Mouse (Mus musculus): Measurements from ENCODE around the gene Trp53rkb. TPM values are rescaled to one million over a fixed set of nuclear protein-coding genes. Genes with fewer than 3 reads are reported as not detected.
"Not testable (repeated sequence)": the region's sequence is repeated elsewhere in the genome, so short reads cannot be mapped to it uniquely, and the experiment has no call there.

The Trp53rkb gene
- 1 to 10 TPM; 3.9 to 8.1 (median 4.9) TPM for total RNA-seq (2022)

- DNase-seq: no peak
These were observed at the start of gene Trp53rkb for GRCm38 (mm10) chr2:166792355-166792754. Gene Trp53rkb (plus strand): TSS chr2:166792531.

DNA sequence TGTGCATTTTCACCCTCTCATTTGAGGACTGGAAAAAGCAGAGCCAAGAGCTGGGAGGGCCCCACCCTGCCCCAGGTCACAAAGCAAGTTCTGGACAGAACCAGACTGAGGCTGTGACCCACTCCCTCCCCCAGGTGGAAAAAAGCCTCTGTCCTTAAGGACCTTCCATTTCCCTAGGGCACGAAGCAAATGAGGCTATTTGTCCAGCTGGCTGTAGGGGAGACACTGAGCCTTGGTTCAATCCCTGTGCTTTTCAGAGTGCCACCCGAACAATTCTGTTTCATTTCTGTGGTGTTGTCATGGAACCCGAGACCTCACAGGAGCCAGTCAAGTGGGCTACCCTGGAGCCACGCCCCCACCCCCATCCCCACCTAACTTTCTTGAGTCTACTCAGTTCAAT is 48.8 kb upstream of the Trp53rkb start:
- DNase-seq: no peak

GRCm38 (mm10) chr2:166744433-166744832 is 47.9 kb upstream of the Trp53rkb start:
- no peak for DNase-seq

GRCm38 (mm10) chr2:166745849-166746248 is 46.5 kb upstream of the Trp53rkb start:
- no peak for DNase-seq

DNA sequence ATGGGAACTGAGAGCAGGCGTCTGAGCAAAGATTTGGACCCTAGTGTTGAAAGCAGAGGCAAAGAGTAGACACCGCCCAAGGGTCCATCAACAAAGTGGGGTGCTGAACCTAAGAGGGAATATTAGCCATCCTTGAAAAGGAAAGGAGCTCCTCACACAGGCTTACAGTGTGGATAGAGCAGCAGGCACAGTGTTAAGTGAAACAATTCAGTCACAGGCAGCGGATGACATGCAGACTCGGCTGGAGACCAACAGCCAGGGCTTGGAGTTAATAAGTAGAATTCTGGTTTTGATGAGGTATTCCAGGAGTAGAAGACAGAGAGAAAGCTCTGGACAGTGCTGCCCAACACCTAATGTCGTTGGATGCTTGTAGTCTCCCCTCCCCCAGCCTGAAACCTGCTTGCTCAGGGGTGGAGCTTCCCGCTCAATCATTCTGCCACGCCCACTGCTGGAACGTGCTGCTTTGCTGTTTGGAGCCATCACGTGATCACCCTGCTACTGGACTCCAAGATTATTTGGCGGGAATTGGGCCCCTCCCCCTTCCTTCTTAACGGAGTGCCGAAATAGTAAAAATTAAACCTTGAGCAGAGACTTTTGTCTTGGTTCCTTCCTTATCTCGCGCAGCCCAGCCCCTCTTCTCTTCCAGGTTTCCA is 45.9 kb upstream of the Trp53rkb start:
- not testable (repeated sequence) for DNase-seq

DNA sequence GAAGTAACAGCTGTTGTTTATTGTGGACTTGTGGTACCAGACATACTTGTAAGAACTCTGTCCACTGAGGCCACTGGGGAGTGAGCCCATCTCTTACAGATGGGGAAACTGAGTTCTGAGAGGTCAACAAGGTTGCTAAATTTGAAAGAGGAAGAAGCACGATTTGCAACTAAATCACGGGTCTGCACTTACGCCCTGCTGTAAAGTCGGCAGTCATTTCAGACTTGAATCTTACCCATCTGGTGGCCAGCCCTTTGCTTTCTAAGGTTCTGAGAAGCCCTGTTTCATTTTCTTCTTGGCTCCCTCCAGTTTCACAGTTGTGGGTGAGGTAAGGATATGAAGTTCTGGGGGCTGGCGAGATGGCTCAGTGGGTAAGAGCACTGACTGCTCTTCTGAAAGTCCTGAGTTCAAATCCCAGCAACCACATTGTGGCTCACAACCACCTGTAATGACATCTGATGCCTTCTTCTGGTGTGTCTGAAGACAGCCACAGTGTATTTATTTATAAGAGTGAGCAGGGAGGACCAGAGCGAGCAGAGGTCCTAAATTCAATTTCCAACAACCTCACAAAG is 41.6 kb upstream of the Trp53rkb start:
- DNase-seq: no peak

DNA sequence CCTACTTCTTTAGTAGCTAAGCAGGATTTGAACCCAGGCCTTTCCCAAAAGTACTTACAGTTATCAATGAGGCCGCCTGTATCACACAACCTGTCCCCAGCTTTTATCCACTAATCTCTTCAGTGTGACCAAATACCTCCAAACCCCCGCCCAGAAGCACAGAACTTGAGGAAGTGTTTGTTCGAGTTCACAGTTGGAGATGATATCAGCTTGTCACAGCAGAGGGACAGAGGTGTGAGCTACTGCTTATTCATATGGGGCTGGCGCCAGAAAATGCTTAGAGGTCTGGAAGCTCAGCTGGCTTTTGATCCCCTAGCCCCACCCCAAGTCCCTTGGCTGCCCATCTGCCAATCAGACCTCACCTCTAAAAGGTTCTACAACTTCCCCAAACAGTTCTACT is 38.1 kb upstream of the Trp53rkb start:
- no peak for DNase-seq

DNA sequence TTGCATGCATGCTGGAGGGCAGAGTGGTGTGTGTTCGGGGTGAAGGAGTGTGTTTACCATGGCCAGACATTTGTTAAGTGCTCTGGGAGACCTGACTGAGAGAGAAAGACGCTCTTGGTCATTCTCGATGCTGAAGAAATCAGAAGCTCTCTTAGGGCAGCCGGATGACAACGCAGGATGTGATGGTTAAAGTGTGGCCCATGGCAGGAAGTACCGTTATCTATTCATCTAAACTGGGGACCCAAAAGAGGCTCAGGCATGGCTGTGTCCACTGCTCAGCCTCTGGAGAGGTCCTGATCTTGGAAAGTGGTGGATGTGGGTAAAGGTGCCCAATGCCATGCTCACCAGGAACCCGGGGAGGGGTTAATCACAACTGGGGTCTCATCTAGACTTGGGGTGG is 37.6 kb upstream of the Trp53rkb start:
- DNase-seq: no peak

DNA sequence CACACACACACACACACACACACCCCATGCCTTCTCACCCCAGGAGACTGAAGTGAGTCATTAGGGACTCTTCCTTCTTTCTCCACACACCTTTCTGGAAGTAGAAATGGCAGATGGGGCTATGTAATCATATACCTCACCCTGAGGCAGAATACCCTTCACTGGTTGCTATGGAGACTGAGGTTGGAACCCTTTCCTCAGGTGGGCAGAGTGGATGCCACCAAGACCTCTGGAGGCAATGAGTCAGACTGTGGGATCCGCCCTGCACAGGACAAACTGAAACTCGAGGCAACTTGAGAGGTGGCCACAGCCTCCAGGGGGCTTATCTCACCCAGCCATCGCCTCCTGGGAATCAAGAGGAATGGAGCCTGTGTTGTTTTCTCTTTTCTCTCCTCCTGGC is 34.4 kb upstream of the Trp53rkb start:
- DNase-seq: no peak

- no peak for DNase-seq
These were observed 28.3 kb upstream of the Trp53rkb start for GRCm38 (mm10) chr2:166764051-166764450.

DNA sequence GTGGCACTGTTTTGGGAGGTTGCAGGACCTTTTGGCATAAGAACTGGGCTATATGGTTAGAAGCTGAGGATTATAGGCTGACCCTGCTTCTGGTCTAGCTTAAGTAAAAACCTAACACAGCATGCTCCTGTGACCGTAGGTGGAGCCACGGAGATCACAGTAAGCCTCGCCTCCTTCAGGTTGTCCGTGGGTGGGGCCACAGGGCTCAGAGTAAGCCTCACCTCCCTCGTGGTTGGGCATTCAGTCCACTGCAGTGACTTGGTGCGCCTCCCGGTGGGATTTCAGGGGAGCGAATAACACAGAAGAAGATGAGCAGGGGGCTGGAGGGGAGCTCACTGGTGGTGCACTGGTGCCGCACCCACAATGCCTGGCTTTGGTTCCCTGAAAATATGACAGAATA is 24.7 kb upstream of the Trp53rkb start:
- no peak for DNase-seq

- no peak for DNase-seq
These were observed 20.9 kb upstream of the Trp53rkb start for GRCm38 (mm10) chr2:166771396-166771795.

- DNase-seq: no peak
These were observed 18.7 kb upstream of the Trp53rkb start for GRCm38 (mm10) chr2:166773587-166773986.

GRCm38 (mm10) chr2:166774275-166774674 is 18.1 kb upstream of the Trp53rkb start:
- no peak for DNase-seq

DNA sequence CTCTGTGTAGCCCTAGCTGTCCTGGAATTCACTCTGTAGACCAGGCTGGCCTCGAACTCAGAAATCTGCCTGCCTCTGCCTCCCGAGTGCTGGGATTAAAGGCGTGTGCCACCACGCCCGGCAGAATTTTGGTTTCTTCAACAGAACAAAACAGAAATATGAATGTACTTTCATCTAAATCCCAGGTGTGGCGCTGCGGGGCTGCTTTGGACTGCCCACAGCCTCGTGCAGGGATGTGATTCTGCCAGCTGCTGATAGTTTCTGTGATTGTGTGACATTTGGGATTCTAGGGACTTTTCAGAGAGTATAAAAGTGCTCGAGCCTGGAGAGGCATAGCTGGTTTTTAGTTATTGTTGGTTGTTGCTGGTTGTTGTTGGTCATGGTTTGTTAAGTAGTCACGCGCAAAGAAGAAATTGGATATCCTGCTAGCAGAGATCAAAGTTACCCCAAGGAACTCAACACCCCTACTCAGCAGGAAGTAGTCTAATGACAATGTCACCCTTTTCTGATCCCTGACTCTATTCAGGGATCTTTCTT is 16.9 kb upstream of the Trp53rkb start:
- DNase-seq: no peak

DNA sequence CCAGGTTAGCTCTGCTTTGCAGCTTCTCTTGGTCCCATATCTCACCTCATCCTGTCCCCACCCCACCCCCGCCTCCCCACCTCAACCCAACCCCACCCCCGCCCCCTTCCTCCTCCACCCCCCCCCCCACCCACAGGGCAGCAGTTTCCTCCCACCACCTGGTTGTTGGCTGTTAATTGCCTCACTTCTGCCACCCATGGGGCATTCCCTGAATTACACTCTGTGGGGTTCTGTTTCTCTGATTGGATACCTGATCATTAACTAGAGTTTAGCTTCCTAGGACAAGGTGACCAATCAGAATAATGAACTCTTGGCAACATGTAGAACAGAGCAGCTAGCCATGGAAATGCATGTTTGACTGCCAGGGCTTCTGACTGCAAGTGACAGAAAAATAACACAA is 16.1 kb upstream of the Trp53rkb start:
- DNase-seq: no peak

DNA sequence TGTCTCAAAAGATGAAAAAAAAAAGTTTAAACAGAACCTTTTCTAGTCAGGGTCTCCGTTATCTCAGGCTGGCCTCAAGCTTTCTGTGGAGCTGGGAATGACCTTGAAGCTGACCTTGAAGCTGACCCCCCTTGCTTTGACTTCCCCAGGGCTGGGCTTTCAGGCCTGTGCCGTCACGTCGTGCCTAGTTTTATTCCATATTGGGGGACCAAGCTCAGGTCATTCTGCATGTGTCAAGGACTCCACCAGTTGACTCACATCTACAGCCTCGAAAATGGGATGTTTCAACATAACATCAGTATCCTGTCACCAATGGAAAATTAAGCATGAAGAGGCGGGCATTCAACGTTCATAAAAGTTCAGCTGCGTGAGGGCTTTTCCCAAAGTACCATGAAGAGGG is 12.4 kb upstream of the Trp53rkb start:
- DNase-seq: peak; percentile 51

DNA sequence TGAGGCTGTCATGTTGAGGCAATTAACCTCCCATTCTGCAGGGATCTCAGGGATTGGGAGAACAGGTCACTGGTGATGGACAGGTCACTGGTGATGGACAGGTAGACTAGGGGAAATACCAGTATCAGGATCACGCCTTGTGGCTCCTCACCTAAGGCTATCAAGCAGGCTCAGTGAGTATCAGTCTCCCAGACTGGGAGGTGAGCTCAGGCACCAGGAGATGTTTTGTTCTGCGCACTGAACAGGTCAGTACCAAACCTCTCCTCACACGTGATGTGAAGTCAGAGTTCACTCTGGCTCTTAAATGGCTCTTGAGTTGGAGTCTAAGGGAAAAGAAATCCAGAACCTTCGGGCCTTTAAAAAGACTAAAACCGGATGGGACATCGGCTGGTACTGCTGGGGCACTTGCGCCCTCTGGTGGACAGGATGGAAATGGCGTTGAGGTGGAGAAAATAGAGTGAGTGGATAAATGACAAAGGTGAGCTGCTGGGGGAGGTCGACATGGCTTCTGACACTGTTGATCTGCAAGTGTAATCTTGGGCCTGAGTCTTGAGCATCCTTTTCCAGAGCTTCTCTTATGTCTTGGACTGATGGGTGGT is 11.3 kb upstream of the Trp53rkb start:
- peak; percentile 49 for DNase-seq

- DNase-seq: no peak
These were observed 8.0 kb upstream of the Trp53rkb start for GRCm38 (mm10) chr2:166784376-166784775.

- DNase-seq: peak; percentile 84
These were observed 5.9 kb upstream of the Trp53rkb start for GRCm38 (mm10) chr2:166786353-166787004.

DNA sequence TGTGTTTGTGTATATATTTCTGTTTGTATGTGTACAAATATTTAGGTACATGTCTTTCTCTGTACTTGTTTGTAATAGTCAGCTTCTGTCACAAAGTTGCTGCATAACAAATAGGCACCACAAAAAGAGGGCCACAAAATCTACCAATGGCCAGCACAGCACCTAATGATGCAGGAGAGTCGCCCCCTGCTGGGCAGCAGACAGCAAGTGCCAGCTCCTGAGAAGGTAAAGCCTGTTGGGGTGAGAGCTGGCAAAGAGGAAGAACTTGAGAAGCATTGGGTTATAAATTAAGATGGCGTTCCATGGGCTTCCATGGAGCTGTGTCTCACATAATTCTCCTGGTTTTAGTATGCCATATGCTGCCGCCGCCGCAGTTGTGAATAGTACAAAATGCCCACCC is 593 bp upstream of the Trp53rkb start:
- DNase-seq: no peak

GRCm38 (mm10) chr2:166793542-166794214 is 1.3 kb downstream of the Trp53rkb start:
- DNase-seq: peak; percentile 72

All from adrenal gland, adult 8-10 months (tissue).